Mouse (Mus musculus) ES-E14 (cell line): ENCODE results near the gene Jmjd8.

Experiments used
- CHD2 ChIP-seq: IDR thresholded peaks from 2 replicates; pipeline ENCODE4 v1.6.1; 2014; ENCODE audit warnings: mild to moderate bottlenecking, low read depth, low read length, inconsistent platforms
- HCFC1 ChIP-seq: IDR thresholded peaks from 2 replicates; pipeline ENCODE4 v1.6.1; 2012; ENCODE audit warnings: low read length, inconsistent platforms, borderline replicate concordance; ENCODE audit not compliant: insufficient read depth
- MAFK ChIP-seq: IDR thresholded peaks from 2 replicates; pipeline ENCODE4 v1.6.1; 2014; ENCODE audit warnings: mild to moderate bottlenecking, low read depth, low read length, inconsistent platforms; ENCODE audit not compliant: insufficient read depth
- ZC3H11A ChIP-seq: IDR thresholded peaks from 2 replicates; pipeline ENCODE4 v1.6.1; 2012; ENCODE audit warnings: low read depth, mild to moderate bottlenecking, inconsistent platforms, low read length, borderline replicate concordance
- ZNF384 ChIP-seq: IDR thresholded peaks from 2 replicates; pipeline ENCODE4 v1.6.1; 2012; ENCODE audit warnings: low read depth, low read length, inconsistent platforms

DNA sequence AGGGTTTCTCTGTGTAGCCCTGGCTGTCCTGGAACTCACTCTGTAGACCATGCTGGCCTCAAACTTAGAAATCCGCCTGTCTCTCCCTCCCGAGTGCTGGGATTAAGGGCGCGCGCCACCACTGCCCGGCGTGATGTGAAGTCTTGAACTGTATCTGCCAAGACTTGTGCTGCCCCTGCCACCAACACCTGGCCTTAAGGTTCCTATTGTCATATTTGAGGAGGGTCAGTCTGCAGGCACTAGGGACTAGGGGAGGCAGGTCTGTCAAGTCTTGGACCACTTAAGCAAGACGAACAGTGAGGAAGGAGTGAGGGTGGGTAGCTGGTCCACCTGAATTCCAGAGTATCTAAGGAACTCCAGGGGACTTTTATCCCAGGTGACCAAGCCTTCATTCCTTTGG lies 40.8 kb downstream of the Jmjd8 start:
- no peak for TF ChIP-seq CHD2
- TF ChIP-seq HCFC1 = no peak
- TF ChIP-seq ZNF384 = no peak
- no peak for TF ChIP-seq ZC3H11A
- no peak for TF ChIP-seq MAFK
